ENCODE assay signal across 7 mouse cellular contexts in genomic region chr15:6840199-6840598, GRCm38 (mm10). TPM values are rescaled to one million over a fixed set of nuclear protein-coding genes. Genes with fewer than 3 reads are reported as not detected.
DNase-seq lines count a peak whose midpoint lies in the region; ATAC-seq and TF ChIP-seq lines count a peak whose summit lies in the region.

No protein-coding gene starts in this region.

- 51% methylated on average over 4 of the region's 4 CpGs for WGBS in kidney, embryonic 15.5 days
- WGBS in lung, postnatal 0 days, result 40% methylated on average over 4 of the region's 4 CpGs

- peak; percentile 41 for DNase-seq in kidney, adult 9 months
- DNase-seq in adipocyte (ENCODE audit: low spot score), result peak; percentile 74
- DNase-seq in lung, postnatal 0 days (ENCODE audit: low spot score), result peak; percentile 74
- no peak for DNase-seq in spleen, postnatal 36 days (ENCODE audit: low spot score in 2 of 2)

- H3K9ac ChIP-seq in kidney, embryonic 15.5 days, result no peak overlapping the region
- no peak overlapping the region for H3K9ac ChIP-seq in lung, postnatal 0 days (replicated peaks; ENCODE audit: low read depth)

- no peaks in the 10 kb centered on the region for H3K27me3 ChIP-seq in kidney, embryonic 15.5 days
- H3K27me3 ChIP-seq in E14TG2a.4 (ENCODE audit: insufficient read depth, low read length), result no peaks in the 10 kb centered on the region
- no peaks in the 10 kb centered on the region for H3K27me3 ChIP-seq in lung, postnatal 0 days (replicated peaks; ENCODE audit: insufficient read depth, low read length)

- ATAC-seq in kidney, embryonic 15.5 days (replicated peaks; ENCODE audit: low FRiP score), result no peak
- ATAC-seq in lung, postnatal 0 days, result no peak
- ATAC-seq in granulocyte monocyte progenitor cell, adult 5-6 weeks (replicated peaks; ENCODE audit: poor library complexity, severe bottlenecking), result no peak

- H3K9me3 ChIP-seq in kidney, embryonic 15.5 days (replicated peaks), result no peaks in the 10 kb centered on the region
- H3K9me3 ChIP-seq in E14TG2a.4 (ENCODE audit: low read length), result peaks cover 14% of the 10 kb centered on the region
- H3K9me3 ChIP-seq in lung, postnatal 0 days (ENCODE audit: low read length), result no peaks in the 10 kb centered on the region

- TF ChIP-seq CTCF in E14TG2a.4 (conservative IDR thresholded peaks at IDR 0.05; ENCODE audit: low read length), result peak; percentile 53
- TF ChIP-seq CTCF in lung, postnatal 0 days (IDR thresholded peaks at IDR 0.05), result peak; percentile 73

- no peak for TF ChIP-seq EP300 in lung, postnatal 0 days (IDR thresholded peaks at IDR 0.05)

- no peaks in the 10 kb centered on the region for H3K36me3 ChIP-seq in kidney, embryonic 15.5 days
- H3K36me3 ChIP-seq in E14TG2a.4 (ENCODE audit: insufficient read depth, low read length), result no peaks in the 10 kb centered on the region
- H3K36me3 ChIP-seq in lung, postnatal 0 days (ENCODE audit: insufficient read depth, low read length), result no peaks in the 10 kb centered on the region

- no peak overlapping the region for H3K4me3 ChIP-seq in kidney, embryonic 15.5 days (replicated peaks)
- no peak overlapping the region for H3K4me3 ChIP-seq in E14TG2a.4 (replicated peaks; ENCODE audit: low read length)
- H3K4me3 ChIP-seq in lung, postnatal 0 days (ENCODE audit: low read depth, low read length), result no peak overlapping the region

- H3K4me1 ChIP-seq in kidney, embryonic 15.5 days, result no peaks in the 10 kb centered on the region
- H3K4me1 ChIP-seq in E14TG2a.4 (replicated peaks; ENCODE audit: low read depth, low read length), result no peaks in the 10 kb centered on the region
- no peaks in the 10 kb centered on the region for H3K4me1 ChIP-seq in lung, postnatal 0 days (ENCODE audit: insufficient read depth, low read depth, low read length)

- no peak overlapping the region for H3K27ac ChIP-seq in kidney, embryonic 15.5 days
- H3K27ac ChIP-seq in lung, postnatal 0 days (ENCODE audit: low read length), result no peak overlapping the region

- H3K4me2 ChIP-seq in kidney, embryonic 15.5 days, result no peak overlapping the region
- H3K4me2 ChIP-seq in lung, postnatal 0 days (replicated peaks; ENCODE audit: low read depth, low read length), result no peak overlapping the region

RNA-seq across cellular contexts. Expression of gene Osmr, which starts 34.6 kb away (rescaled TPM):
- 1.8 and 1.9 TPM in 2 replicates for polyA plus RNA-seq in kidney, embryonic 15.5 days (2015; fragmentation: Nextera tagmentation; extraction: Ambion mirVana)
- polyA plus RNA-seq in lung, postnatal 0 days (2015; fragmentation: Nextera tagmentation; extraction: Ambion mirVana), result 8.2 and 13.4 TPM in 2 replicates
- not detected in 2 replicates for total RNA-seq in granulocyte monocyte progenitor cell, adult 5-6 weeks (2014; fragmentation: Nextera tagmentation)
- not detected in 2 replicates for total RNA-seq in granulocyte monocyte progenitor cell, adult 5-6 weeks (2017)

Comparison
In these comparisons a context has a peak if more than half of its experiments do, and no peak if none do; other contexts are left out.
1. DNase-seq: peak in kidney, adult 9 months (single experiment), adipocyte (single experiment) and lung, postnatal 0 days (single experiment); none in spleen, postnatal 36 days (0 of 2).